Mouse (Mus musculus): ENCODE results near the gene C1galt1.

- TF ChIP-seq POLR2A (IDR thresholded peaks at IDR 0.05; ENCODE audit: extremely low read depth, insufficient read depth, low read length) = no peak
- TF ChIP-seq CTCF (IDR thresholded peaks at IDR 0.05; ENCODE audit: low read depth, low read length) = no peak
Observed at GRCm38 (mm10) chr6:7912015-7912414, 67.4 kb downstream of the C1galt1 start.
